Mouse (Mus musculus) E14TG2a.4 (cell line): ENCODE data around the gene Pmm2.

ENCODE experiments used
- CTCF ChIP-seq: conservative IDR thresholded peaks from 2 replicates; pipeline ENCODE4 v1.5.1; 2014; ENCODE audit warnings: low read length
- NANOG ChIP-seq: IDR thresholded peaks from 2 replicates; pipeline ENCODE4 v1.6.1; 2014; ENCODE audit warnings: borderline replicate concordance, low read length, mixed read lengths
- POU5F1 ChIP-seq: IDR thresholded peaks from 2 replicates; pipeline ENCODE4 v1.6.1; 2014; ENCODE audit warnings: low read length, borderline replicate concordance

- no peak for TF ChIP-seq CTCF
- no peak for TF ChIP-seq NANOG
- no peak for TF ChIP-seq POU5F1
These were observed 74.5 kb downstream of the Pmm2 start for GRCm38 (mm10) chr16:8711998-8712397.
